Mouse (Mus musculus) CH12.LX (cell line): ENCODE measurements around the gene Tet1. TPM values are rescaled to one million over a fixed set of nuclear protein-coding genes. Genes with fewer than 3 reads are reported as not detected.

Source experiments
- DNase-seq: peaks from one replicate; pipeline ENCODE4 v3.0.0-alpha.2; 2013; ENCODE audit errors: extremely low read depth
- H3K27ac ChIP-seq: 2 replicates; pipeline ENCODE4 v1.5.1; 2012; ENCODE audit warnings: low read depth, mild to moderate bottlenecking, control low read depth, moderate library complexity; ENCODE audit not compliant: insufficient read depth
- H3K27me3 ChIP-seq: replicated peaks from 2 replicates; pipeline ENCODE3; 2012; ENCODE audit warnings: inconsistent platforms
- H3K36me3 ChIP-seq, 2 experiments: replicated peaks in 1 of 2; 2 replicates each; pipeline versions ENCODE3 to v1.6.1; 2012; ENCODE audit warnings: inconsistent platforms in 1 of 2, low read length in 1 of 2, mild to moderate bottlenecking in 1 of 2, mixed read lengths in 1 of 2, moderate library complexity in 1 of 2; ENCODE audit not compliant: control insufficient read depth in 1 of 2, insufficient read depth in 1 of 2
- H3K4me1 ChIP-seq, 2 experiments: 2 replicates each; pipeline ENCODE4 v1.6.1; 2012; ENCODE audit warnings: inconsistent platforms in 1 of 2, moderate library complexity in 1 of 2; ENCODE audit not compliant: insufficient read depth in 2 of 2, control insufficient read depth in 1 of 2
- H3K4me2 ChIP-seq: 2 replicates; pipeline ENCODE4 v1.6.1; 2012; ENCODE audit warnings: low read depth, mild to moderate bottlenecking, control low read depth; ENCODE audit not compliant: poor library complexity, insufficient read depth, severe bottlenecking
- H3K4me3 ChIP-seq, 3 experiments: fragments of 150-350 bp in 1 of 3; sonication (generic) in 1 of 3; replicated peaks in 1 of 3; 2 replicates each; pipeline versions ENCODE3 to v1.5.1; 2011 to 2012; ENCODE audit warnings: low read depth in 2 of 3, low read length in 2 of 3, mild to moderate bottlenecking in 2 of 3, moderate library complexity in 2 of 3, control low read depth in 1 of 3, improper control_type of control experiment in 1 of 3, inconsistent platforms in 1 of 3, mixed read lengths in 1 of 3; ENCODE audit not compliant: poor library complexity in 1 of 3
- H3K79me2 ChIP-seq: replicated peaks from 2 replicates; pipeline ENCODE4 v1.6.1; 2012; ENCODE audit warnings: mild to moderate bottlenecking, moderate library complexity; ENCODE audit not compliant: control insufficient read depth, poor library complexity, insufficient read depth, severe bottlenecking; ENCODE audit errors: extremely low read depth
- H3K9ac ChIP-seq: 2 replicates; pipeline ENCODE4 v1.6.1; 2012; ENCODE audit warnings: low read depth, mild to moderate bottlenecking, control low read depth, moderate library complexity; ENCODE audit not compliant: insufficient read depth
- H3K9me3 ChIP-seq: replicated peaks from 2 replicates; pipeline ENCODE3; 2012; ENCODE audit warnings: low read length, inconsistent platforms, mixed read lengths
- BHLHE40 ChIP-seq: IDR thresholded peaks from 2 replicates; pipeline ENCODE4 v1.6.1; 2011; ENCODE audit warnings: mild to moderate bottlenecking, low read depth, low read length, improper control_type of control experiment
- CHD1 ChIP-seq: IDR thresholded peaks from 2 replicates; pipeline ENCODE4 v1.6.1; 2012; ENCODE audit warnings: low read depth, low read length, improper control_type of control experiment, inconsistent platforms
- E2F4 ChIP-seq: IDR thresholded peaks from 2 replicates; pipeline ENCODE4 v1.6.1; 2011; ENCODE audit warnings: low read depth, low read length, improper control_type of control experiment; ENCODE audit not compliant: insufficient replicate concordance
- GABPA ChIP-seq: IDR thresholded peaks from 2 replicates; pipeline ENCODE4 v1.6.1; 2012; ENCODE audit warnings: low read depth, low read length, improper control_type of control experiment, inconsistent platforms; ENCODE audit not compliant: insufficient replicate concordance
- IRF4 ChIP-seq: IDR thresholded peaks from 2 replicates; pipeline ENCODE4 v1.6.1; 2014; ENCODE audit warnings: low read depth, mild to moderate bottlenecking, inconsistent platforms, low read length, improper control_type of control experiment
- JUND ChIP-seq: conservative IDR thresholded peaks from 2 replicates; pipeline ENCODE4 v1.6.1; 2011; ENCODE audit warnings: low read depth, low read length, improper control_type of control experiment
- MXI1 ChIP-seq: IDR thresholded peaks from 2 replicates; pipeline ENCODE4 v1.6.1; 2011; ENCODE audit warnings: mild to moderate bottlenecking, low read depth, low read length, improper control_type of control experiment
- NRF1 ChIP-seq: IDR thresholded peaks from 2 replicates; pipeline ENCODE4 v1.6.1; 2014; ENCODE audit warnings: low read depth, mild to moderate bottlenecking, inconsistent platforms, low read length, improper control_type of control experiment, moderate library complexity
- RAD21 ChIP-seq: IDR thresholded peaks from 2 replicates; pipeline ENCODE4 v1.6.1; 2011; ENCODE audit warnings: low read depth, mild to moderate bottlenecking, low read length, improper control_type of control experiment, moderate library complexity
- RCOR1 ChIP-seq: conservative IDR thresholded peaks from 2 replicates; pipeline ENCODE4 v1.6.1; 2012; ENCODE audit warnings: low read depth, mild to moderate bottlenecking, inconsistent platforms, low read length, improper control_type of control experiment
- SMC3 ChIP-seq: IDR thresholded peaks from 2 replicates; pipeline ENCODE4 v1.6.1; 2011; ENCODE audit warnings: low read depth, low read length, improper control_type of control experiment
- TBP ChIP-seq: conservative IDR thresholded peaks from 2 replicates; pipeline ENCODE4 v1.6.1; 2011; ENCODE audit warnings: low read depth, low read length, improper control_type of control experiment
- TCF12 ChIP-seq: IDR thresholded peaks from 2 replicates; pipeline ENCODE4 v1.6.1; 2014; ENCODE audit warnings: low read depth, mild to moderate bottlenecking, inconsistent platforms, low read length, improper control_type of control experiment
- UBTF ChIP-seq: IDR thresholded peaks from 2 replicates; pipeline ENCODE4 v1.6.1; 2012; ENCODE audit warnings: low read depth, mild to moderate bottlenecking, inconsistent platforms, low read length, improper control_type of control experiment, moderate library complexity
- ZC3H11A ChIP-seq: IDR thresholded peaks from 2 replicates; pipeline ENCODE4 v1.6.1; 2012; ENCODE audit warnings: low read depth, mild to moderate bottlenecking, inconsistent platforms, low read length, improper control_type of control experiment
- dilution Hi-C: fragments of 300-500 bp; cut with MboI; formaldehyde crosslinking; loops from 2 replicates; pipeline ENCODE4 v1.14.3; 2020; ENCODE audit warnings: low sequenced_read_pairs; ENCODE audit not compliant: extremely low pct_unique_long_range_greater_than_20kb, extremely low pct_ligation_motif_present
- in situ Hi-C: fragments of 300-500 bp; cut with MboI; formaldehyde crosslinking; loops from 3 replicates; pipeline ENCODE4 v1.14.3; 2019; ENCODE audit warnings: low sequenced_read_pairs, low pct_ligation_motif_present, low pct_unique_long_range_greater_than_20kb, mixed read lengths
- polyA plus RNA-seq: library from polyadenylated mRNA; unstranded; fragments of >175 nt; gene quantifications from 2 replicates; pipeline ENCODE4 v1.2.1, GENCODE M21; 2012; ENCODE audit warnings: low read depth; ENCODE audit not compliant: insufficient read length
- total RNA-seq, 2 experiments: library from RNA; depleted of rRNA; stranded (reverse); fragments of 300-350 nt in 1 of 2; fragments of >200 nt in 1 of 2; gene quantifications; 2 replicates each; pipeline ENCODE4 v1.2.3; 2012 to 2014

The Tet1 gene
- total and polyA plus RNA-seq, 3 experiments = 0.23 to 0.55 (median 0.34) TPM

DNA sequence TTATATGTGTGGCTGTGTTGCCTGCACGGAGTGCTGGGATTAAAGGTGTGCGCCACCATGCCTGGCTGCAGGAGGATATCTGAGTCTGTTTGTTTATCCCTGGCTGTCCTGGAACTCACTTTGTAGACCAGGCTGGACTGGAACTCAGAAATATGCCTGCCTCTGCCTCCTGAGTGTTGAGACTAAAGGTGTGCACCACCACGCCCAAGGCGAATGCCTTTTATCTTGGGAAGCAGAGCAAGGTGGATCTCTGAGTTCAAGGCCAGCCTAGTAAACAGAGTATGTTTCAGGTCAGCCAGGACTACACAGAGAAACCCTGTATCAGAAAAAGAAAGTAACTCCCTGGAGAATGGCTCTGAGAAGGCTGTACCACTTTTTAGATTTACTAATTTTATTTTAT lies 8.7 kb downstream of the Tet1 start:
- H3K9ac ChIP-seq = no peak overlapping the region

DNA sequence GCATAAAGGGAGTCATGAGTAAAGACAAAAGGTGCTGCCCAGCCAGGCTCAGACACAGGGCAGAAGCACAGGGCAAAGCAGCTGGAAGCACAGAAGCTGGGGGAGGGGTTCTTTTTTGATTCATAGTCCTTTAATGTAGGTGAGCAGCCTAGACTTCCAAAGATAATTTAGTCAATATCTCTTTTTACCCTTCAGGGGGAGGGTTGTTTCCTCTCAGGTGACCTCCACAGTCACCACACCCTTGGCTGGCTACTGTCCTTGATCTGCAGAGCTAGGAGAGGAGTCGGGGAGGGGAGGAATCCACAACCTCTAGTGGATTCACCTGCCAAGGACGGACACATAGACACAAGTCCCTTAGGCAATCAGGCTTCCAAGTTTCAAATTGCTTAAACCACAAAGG lies 10.7 kb downstream of the Tet1 start:
- TF ChIP-seq UBTF (no peak), NRF1 (no peak), E2F4 (no peak), TCF12 (no peak), TBP (no peak), CHD1 (no peak), ZC3H11A (no peak), SMC3 (no peak), RAD21 (no peak), JUND (no peak), GABPA (no peak), MXI1 (no peak)
- no peak for DNase-seq
- Histone ChIP-seq H3K79me2 (no peaks in the 10 kb centered on the region), H3K4me2 (no peak overlapping the region), H3K9me3 (no peaks in the 10 kb centered on the region), H3K36me3 (no peaks in the 10 kb centered on the region), H3K9ac (no peak overlapping the region), H3K27me3 (no peaks in the 10 kb centered on the region), H3K4me1 (peaks cover 6 to 23% of the 10 kb centered on the region in 2 experiments; a peak in 3 of 4 replicates), H3K4me3 (no peak overlapping the region), H3K27ac (no peak overlapping the region)
- dilution Hi-C loops = no loop called here
- in situ Hi-C loops = no loop called here

More for the DNA sequence above, 8.7 kb downstream of the Tet1 start:
- in situ Hi-C loops (no loop called here), dilution Hi-C loops (no loop called here)
- Histone ChIP-seq H3K79me2 (no peaks in the 10 kb centered on the region), H3K36me3 (no peaks in the 10 kb centered on the region), H3K4me1 (peaks cover 0 to 8% of the 10 kb centered on the region in 2 experiments; a peak in 2 of 4 replicates), H3K9me3 (no peaks in the 10 kb centered on the region), H3K4me3 (no peak overlapping the region), H3K4me2 (no peak overlapping the region), H3K27ac (no peak overlapping the region), H3K27me3 (no peaks in the 10 kb centered on the region)
- no peak for DNase-seq
- no peak for TF ChIP-seq SMC3
- TF ChIP-seq BHLHE40 = no peak
- no peak for TF ChIP-seq ZC3H11A
- TF ChIP-seq IRF4 = no peak
- TF ChIP-seq RCOR1 = no peak
